Mouse (Mus musculus) embryo, embryonic 11.5 days (tissue): Measurements from ENCODE around the gene Gm5849.
"Not testable (repeated sequence)": the region's sequence is repeated elsewhere in the genome, so short reads cannot be mapped to it uniquely, and the experiment has no call there.

Experiments used
- DNase-seq: peaks from one replicate; pipeline ENCODE4 v3.0.0-alpha.2; 2012; ENCODE audit warnings: low read depth, low spot score

Gene Gm5849

DNA sequence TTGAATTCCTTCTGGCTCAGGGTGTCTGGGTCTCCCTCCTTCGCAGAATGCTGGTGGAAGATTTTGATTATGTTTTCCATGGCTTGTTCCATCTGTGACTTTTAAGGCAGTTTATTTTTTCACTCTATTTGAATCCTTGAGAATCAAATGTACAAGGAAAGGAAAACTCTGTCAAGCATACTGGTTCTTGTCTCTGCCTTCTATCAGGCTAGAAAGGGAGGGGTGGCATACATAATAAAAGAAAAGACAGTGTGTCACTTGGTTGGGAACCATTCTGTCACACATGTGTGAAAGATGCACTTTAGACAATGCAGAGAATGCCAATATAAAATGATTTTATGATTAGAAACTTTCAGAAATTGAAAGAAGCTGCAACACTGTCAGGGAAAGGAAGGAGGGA is at the start of gene Gm5849:
TSS of gene Gm5849 (minus strand) at position 101 of the 400 bp plus-strand sequence.
- not testable (repeated sequence) for DNase-seq

DNA sequence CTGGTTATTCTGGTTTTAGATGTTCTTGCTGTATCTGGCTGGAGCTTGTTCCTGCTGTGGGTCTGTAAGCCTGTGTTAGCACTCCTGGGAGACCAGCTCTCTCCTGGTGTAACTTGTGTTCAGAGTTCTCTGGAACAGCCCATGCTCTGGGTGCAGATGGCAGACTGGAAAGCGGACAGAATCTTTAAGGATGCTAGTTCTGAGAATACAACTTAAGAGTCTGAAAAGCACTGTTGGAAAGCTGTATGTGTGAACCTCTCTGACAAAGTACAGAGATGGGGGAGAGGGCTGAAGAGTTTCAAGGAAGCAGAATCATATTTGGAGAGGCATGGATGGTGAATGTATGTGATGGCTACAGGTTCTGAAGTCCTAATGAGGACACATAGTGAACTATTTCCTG is 28.0 kb downstream of the Gm5849 start:
- no peak for DNase-seq

DNA sequence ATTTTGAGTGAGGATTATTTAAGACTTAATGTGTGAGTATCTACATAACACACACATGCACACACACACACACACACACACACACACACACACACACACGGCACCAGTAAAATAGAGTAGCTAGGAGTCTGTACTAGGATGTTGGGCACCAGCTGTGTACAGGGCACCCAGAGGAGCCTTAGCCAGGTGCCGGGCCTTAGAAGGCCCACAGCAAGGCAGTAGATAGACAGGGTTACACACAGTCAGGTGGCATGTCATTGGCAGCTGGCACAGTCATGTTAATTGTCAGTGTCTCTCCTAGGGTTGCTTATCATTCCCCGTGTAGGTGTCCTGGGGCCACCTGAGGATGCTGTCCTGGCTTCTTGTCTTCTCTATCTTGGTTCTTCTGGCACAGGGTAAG is 51.1 kb downstream of the Gm5849 start, which contains the start of gene Pglyrp4:
TSS of gene Pglyrp4 (plus strand) at position 301 of the 400 bp plus-strand sequence.
- DNase-seq = no peak
